Mouse (Mus musculus) right cerebral cortex, adult 2 months (tissue): ENCODE measurements around the gene Mup22.
"Not testable (repeated sequence)": the region's sequence is repeated elsewhere in the genome, so short reads cannot be mapped to it uniquely, and the experiment has no call there.

Experiments
- DNase-seq, 2 experiments: peaks; one replicate each; pipeline ENCODE4 v3.0.0; 2021 to 2022; ENCODE audit warnings: low spot score in 2 of 2

Mup22 gene

DNA sequence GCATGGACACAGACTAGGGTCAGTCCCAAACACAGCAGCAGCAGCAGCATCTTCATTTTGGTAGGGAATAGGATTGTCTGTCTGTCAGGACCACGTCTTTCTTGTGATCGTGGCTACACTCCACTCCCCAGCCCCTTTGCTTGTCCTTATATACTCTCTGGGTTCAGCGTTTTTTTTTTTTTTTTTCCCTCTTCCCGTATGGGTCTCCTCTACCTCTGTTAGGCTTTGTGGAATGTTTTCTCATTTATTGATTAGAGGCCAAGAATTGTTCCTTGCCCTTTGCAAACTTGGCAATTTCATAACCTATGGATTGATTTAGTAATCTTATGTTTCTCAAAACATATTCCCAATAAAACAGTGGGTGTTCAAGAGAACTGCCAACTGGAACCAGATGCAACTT lies at the start of gene Mup22:
Gene Mup22 (minus strand): TSS at position 101 of the 400 bp plus-strand sequence.
- not testable (repeated sequence) for DNase-seq

DNA sequence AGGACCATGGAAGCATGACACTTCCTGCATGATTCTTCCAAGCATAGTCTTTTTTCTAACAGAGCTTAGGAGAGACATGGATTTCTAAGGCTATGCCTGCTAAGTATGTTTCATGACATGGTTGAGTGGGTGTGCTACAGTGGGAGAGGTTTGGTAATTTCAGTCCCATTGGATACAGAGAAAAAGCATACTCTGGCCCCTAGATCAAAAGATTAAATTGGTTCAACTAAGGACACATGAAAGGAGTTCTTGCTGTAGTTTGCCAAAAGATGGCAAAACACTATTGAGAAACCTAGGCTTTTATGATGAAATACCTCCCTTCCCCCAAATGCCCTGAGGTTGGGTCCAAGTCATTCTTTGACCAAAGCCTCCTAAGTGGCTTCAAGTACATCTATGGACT lies 19.6 kb upstream of the Mup22 start:
- not testable (repeated sequence) for DNase-seq
